Mouse (Mus musculus) Patski (cell line): ENCODE measurements around the gene Wdr18. TPM values are rescaled to one million over a fixed set of nuclear protein-coding genes. Genes with fewer than 3 reads are reported as not detected.

ENCODE experiments used
- ATAC-seq: fragments of 100-300 bp; one replicate; pipeline ENCODE4 v1.8.0; 2021
- CTCF ChIA-PET: fragments of 350-600 bp; sonication (Branson Sonifier 250); formaldehyde crosslinking; loops from one replicate; lab custom pipeline; 2022; ENCODE audit warnings: inconsistent platforms; lab: Charles Lee
- POLR2A ChIA-PET: fragments of 350-600 bp; sonication (Branson Sonifier 250); formaldehyde crosslinking; loops from one replicate; lab custom pipeline; 2022; ENCODE audit warnings: antibody characterized with exemption, inconsistent platforms; lab: Charles Lee
- DNase-seq: peaks from one replicate; pipeline ENCODE4 v3.0.0-alpha.2; 2011; ENCODE audit warnings: low read depth, low spot score
- H3K27me3 ChIP-seq: fragments of 371-371 bp; one replicate; pipeline ENCODE4 v1.5.1; 2021
- CTCF ChIP-seq: fragments of 100-300 bp; IDR thresholded peaks from one replicate; pipeline ENCODE4 v1.5.1; 2021
- in situ Hi-C: fragments of 300-500 bp; cut with MboI; formaldehyde crosslinking; loops from 3 replicates; pipeline ENCODE4 v1.11.1; 2018; ENCODE audit warnings: low pct_unique_long_range_greater_than_20kb, mixed read lengths
- polyA plus RNA-seq: library from polyadenylated mRNA; unstranded; gene quantifications from one replicate; pipeline ENCODE4 v1.2.3, GENCODE M21; 2021

Gene Wdr18
- polyA plus RNA-seq, 1 experiment from 2014 or later: 45.4 TPM

DNA sequence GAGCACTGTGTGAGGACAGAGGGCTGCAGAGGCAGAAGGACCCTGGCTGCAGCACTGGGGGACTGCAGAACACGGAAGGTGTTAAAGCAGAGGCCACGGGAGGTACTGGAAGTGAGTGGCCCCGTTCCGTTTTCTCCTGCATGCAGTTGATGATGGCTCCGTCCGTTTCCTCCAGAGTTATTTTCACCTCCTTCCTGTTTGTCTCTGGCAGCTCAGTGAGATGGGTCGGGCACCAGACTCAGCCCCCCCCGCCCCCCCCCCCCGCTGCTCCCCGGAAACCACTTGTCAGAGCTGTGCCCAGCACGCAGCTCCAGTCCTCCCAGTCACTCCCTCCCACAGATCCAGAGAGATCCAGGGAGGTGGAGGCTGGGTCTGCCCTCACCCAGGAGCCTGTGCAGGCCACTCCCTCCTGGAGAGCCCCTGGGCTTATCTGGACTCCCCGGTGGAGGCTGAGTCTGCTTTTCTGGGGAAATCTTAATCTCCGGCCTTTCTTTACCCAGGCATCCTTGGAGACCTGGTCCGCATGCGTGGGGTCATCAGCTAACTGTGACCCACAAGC is 58.9 kb downstream of the Wdr18 start:
- TF ChIP-seq CTCF: no peak
- ChIA-PET POLR2A (no interaction called here), CTCF (no interaction called here)
- no peak for DNase-seq
- ATAC-seq: no peak
- no peaks in the 10 kb centered on the region for H3K27me3 ChIP-seq
- in situ Hi-C loops: no loop called here

DNA sequence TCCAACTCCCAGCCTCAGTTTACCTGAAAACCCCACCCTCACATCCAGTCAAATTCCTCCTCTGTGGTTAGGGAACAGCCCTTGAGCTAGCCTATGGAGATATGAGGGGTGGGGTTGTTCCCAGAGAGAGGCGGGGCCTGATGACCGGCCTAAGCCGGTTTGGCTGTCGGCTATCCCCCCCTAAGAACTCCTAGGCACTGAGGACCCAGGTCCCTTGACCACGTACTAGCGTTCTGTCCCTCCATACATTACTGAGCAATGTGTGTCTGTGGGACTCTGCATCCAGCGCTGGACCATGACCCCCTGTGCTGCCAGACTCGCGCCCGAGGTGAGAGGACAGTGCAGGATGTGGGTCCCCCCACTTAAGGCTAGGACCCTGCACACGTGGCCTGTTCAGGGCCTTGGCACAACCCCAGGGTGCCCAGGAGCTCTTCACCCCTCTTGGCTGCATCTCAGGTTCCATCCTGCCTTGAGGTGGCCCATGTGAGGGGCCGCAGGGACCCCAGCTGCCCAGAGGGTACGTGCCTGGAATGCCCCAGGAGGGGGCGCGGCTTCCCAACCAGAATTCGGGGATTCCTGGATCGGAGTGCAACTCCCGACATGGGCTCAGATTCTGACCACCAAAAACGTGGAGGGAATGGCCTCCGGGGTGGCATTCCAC is 59.6 kb downstream of the Wdr18 start:
- DNase-seq (no peak), ATAC-seq (no peak)
- no peaks in the 10 kb centered on the region for H3K27me3 ChIP-seq
- CTCF ChIA-PET: no interaction called here
- no peak for TF ChIP-seq CTCF
- POLR2A ChIA-PET: no interaction called here
- in situ Hi-C loops: no loop called here

Other genes with a start within 250 kb of the Wdr18 start
- 15.4 TPM for gene Hcn2, start 243.5 kb upstream of the Wdr18 start, polyA plus RNA-seq
- gene Polrmt, start 213.6 kb upstream of the Wdr18 start, polyA plus RNA-seq: 44.6 TPM
- gene Fgf22, start 205.1 kb upstream of the Wdr18 start, polyA plus RNA-seq: 0.63 TPM
- 58.5 TPM for gene Rnf126, start 193.2 kb upstream of the Wdr18 start, polyA plus RNA-seq
- gene Fstl3, start 182.9 kb upstream of the Wdr18 start, polyA plus RNA-seq: 2.3 TPM
- gene Prss57, start 169.2 kb upstream of the Wdr18 start, polyA plus RNA-seq: not detected
- 141 TPM for gene Palm, start 166.6 kb upstream of the Wdr18 start, polyA plus RNA-seq
- gene Misp, start 139.2 kb upstream of the Wdr18 start, polyA plus RNA-seq: 0.17 TPM
- gene Ptbp1, start 105.7 kb upstream of the Wdr18 start, polyA plus RNA-seq: 349 TPM
- gene Prtn3, start 85.7 kb upstream of the Wdr18 start, polyA plus RNA-seq: 7.5 TPM
- 34.6 TPM for gene Plppr3, start 85.5 kb upstream of the Wdr18 start, polyA plus RNA-seq
- not detected for gene Elane, start 73.9 kb upstream of the Wdr18 start, polyA plus RNA-seq
- gene Cfd, start 69.3 kb upstream of the Wdr18 start, polyA plus RNA-seq: not detected
- 27.1 TPM for gene Med16, start 51.2 kb upstream of the Wdr18 start, polyA plus RNA-seq
- not detected for gene Gm26602, start 49.3 kb upstream of the Wdr18 start, polyA plus RNA-seq
- gene Kiss1r, start 43.2 kb upstream of the Wdr18 start, polyA plus RNA-seq: 2.1 TPM
- 101 TPM for gene R3hdm4, start 38.9 kb upstream of the Wdr18 start, polyA plus RNA-seq
- gene Arid3a, start 33.1 kb upstream of the Wdr18 start, polyA plus RNA-seq: 5.9 TPM
- 0.54 TPM for gene Grin3b, start 10.6 kb downstream of the Wdr18 start, polyA plus RNA-seq
- gene Tmem259, start 24.2 kb downstream of the Wdr18 start, polyA plus RNA-seq: 145 TPM
- gene Cnn2, start 28.4 kb downstream of the Wdr18 start, polyA plus RNA-seq: 393 TPM
- gene Abca7, start 36.3 kb downstream of the Wdr18 start, polyA plus RNA-seq: 19.9 TPM
- 0.85 TPM for gene Arhgap45, start 56.5 kb downstream of the Wdr18 start, polyA plus RNA-seq
- gene Polr2e, start 79.6 kb downstream of the Wdr18 start, polyA plus RNA-seq: 146 TPM
- 916 TPM for gene Gpx4, start 87.0 kb downstream of the Wdr18 start, polyA plus RNA-seq
- 181 TPM for gene Sbno2, start 145.4 kb downstream of the Wdr18 start, polyA plus RNA-seq
- gene Stk11, start 155.7 kb downstream of the Wdr18 start, polyA plus RNA-seq: 140 TPM
- gene Atp5d, start 178.5 kb downstream of the Wdr18 start, polyA plus RNA-seq: 475 TPM
- gene Cbarp, start 180.7 kb downstream of the Wdr18 start, polyA plus RNA-seq: 30.0 TPM
- gene Midn, start 188.1 kb downstream of the Wdr18 start, polyA plus RNA-seq: 116 TPM
- 62.1 TPM for gene Cirbp, start 205.8 kb downstream of the Wdr18 start, polyA plus RNA-seq
- gene 1600002K03Rik, start 212.8 kb downstream of the Wdr18 start, polyA plus RNA-seq: 7.9 TPM
- gene Efna2, start 219.3 kb downstream of the Wdr18 start, polyA plus RNA-seq: 1.1 TPM